Mouse (Mus musculus): Measurements from ENCODE around the gene Tmem120a. TPM values are rescaled to one million over a fixed set of nuclear protein-coding genes. Genes with fewer than 3 reads are reported as not detected.

The Tmem120a gene
- polyA plus RNA-seq, 1 experiment from 2014 or later, result 87.8 TPM

DNA sequence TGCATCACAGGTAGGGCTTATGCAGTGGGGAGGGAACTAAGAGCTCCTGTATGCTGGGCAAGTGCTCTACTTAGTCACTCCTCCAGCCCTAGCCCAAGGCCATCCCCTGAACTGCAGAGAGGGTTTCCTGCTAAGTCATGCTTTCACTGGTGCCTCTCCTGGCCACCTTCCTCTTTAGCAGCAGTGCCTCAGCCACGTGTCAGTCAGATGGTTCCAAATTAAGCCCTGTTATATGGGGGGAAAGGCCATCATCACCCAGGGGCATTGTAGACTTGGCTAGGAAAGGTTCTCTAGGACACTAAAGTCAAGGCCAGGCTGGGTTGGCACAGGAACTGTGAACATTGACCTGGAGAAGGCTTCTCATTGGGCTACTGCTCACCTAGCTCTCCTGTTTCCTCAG lies 36.4 kb downstream of the Tmem120a start:
- no peak for ATAC-seq
- Histone ChIP-seq H3K9ac (ENCODE audit: low read depth, low read length) (no peak overlapping the region), H3K4me3 (ENCODE audit: low read depth, low read length) (no peak overlapping the region), H3K4me2 (ENCODE audit: low read length) (no peak overlapping the region), H3K27ac (ENCODE audit: low read length) (no peak overlapping the region), H3K4me1 (ENCODE audit: control insufficient read depth, insufficient read depth, low read length) (no peaks in the 10 kb centered on the region), H3K9me3 (replicated peaks; ENCODE audit: control insufficient read depth, low read length, poor library complexity, severe bottlenecking) (no peaks in the 10 kb centered on the region), H3K36me3 (ENCODE audit: control insufficient read depth, insufficient read depth, low read length) (0 out of 2 replicates have a peak, but pooled peaks cover 3% of the 10 kb centered on the region), H3K27me3 (ENCODE audit: control insufficient read depth, insufficient read depth, low read depth, low read length) (no peaks in the 10 kb centered on the region)
- WGBS, result 63% methylated on average over 1 of the region's 1 CpGs

DNA sequence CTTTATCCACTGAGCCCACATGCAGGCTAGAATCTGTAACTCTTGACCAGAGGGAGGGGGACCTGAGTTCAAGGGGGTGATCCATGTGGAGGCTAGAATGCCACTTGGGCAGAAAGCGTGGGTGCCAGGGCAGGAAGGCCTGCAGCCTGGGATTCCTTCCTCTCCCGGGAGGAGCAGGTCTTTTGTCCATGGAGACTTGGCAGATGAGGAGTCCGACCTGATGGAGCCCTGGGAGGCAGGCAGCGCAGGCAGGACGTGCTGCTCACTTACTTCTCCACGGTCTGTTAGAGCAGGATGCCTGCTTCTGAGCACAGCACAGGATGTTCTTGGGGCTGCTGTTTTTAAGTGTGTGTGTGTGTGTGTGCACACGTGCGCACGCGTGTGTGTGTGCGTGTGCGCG lies 37.2 kb downstream of the Tmem120a start:
- Histone ChIP-seq H3K27me3 (ENCODE audit: control insufficient read depth, insufficient read depth, low read depth, low read length) (no peaks in the 10 kb centered on the region), H3K4me2 (ENCODE audit: low read length) (no peak overlapping the region), H3K9me3 (replicated peaks; ENCODE audit: control insufficient read depth, low read length, poor library complexity, severe bottlenecking) (no peaks in the 10 kb centered on the region), H3K4me1 (ENCODE audit: control insufficient read depth, insufficient read depth, low read length) (no peaks in the 10 kb centered on the region), H3K27ac (ENCODE audit: low read length) (no peak overlapping the region), H3K4me3 (ENCODE audit: low read depth, low read length) (no peak overlapping the region), H3K36me3 (ENCODE audit: control insufficient read depth, insufficient read depth, low read length) (0 out of 2 replicates have a peak, but pooled peaks cover 7% of the 10 kb centered on the region), H3K9ac (ENCODE audit: low read depth, low read length) (no peak overlapping the region)
- ATAC-seq, result no peak
- 94% methylated on average over 13 of the region's 13 CpGs for WGBS

DNA sequence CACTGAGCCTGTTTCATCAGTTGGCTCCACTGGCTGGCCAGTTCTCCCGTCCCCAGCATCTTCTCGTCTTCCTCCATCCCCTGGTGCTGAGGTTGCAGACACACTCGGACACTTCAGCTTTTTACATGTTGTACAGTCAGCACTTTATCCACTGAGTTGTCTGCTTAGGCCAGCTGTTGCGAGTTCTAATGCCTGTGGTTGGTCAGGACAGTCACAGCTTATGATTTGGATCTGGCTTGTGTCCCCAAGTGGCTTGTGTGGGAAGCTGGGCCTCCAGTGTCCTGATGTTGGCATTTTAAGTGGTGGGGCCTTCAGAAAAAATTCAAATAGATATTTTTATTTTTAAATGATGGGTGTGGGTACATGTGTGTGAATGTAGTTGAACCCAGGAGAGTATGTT lies 38.9 kb downstream of the Tmem120a start:
- no peak for ATAC-seq
- Histone ChIP-seq H3K27ac (ENCODE audit: low read length) (no peak overlapping the region), H3K4me3 (ENCODE audit: low read depth, low read length) (no peak overlapping the region), H3K36me3 (ENCODE audit: control insufficient read depth, insufficient read depth, low read length) (peaks cover 10% of the 10 kb centered on the region; the same call in 1 of the 2 replicates), H3K9ac (ENCODE audit: low read depth, low read length) (no peak overlapping the region), H3K27me3 (ENCODE audit: control insufficient read depth, insufficient read depth, low read depth, low read length) (no peaks in the 10 kb centered on the region), H3K4me1 (ENCODE audit: control insufficient read depth, insufficient read depth, low read length) (no peaks in the 10 kb centered on the region), H3K9me3 (replicated peaks; ENCODE audit: control insufficient read depth, low read length, poor library complexity, severe bottlenecking) (no peaks in the 10 kb centered on the region), H3K4me2 (ENCODE audit: low read length) (no peak overlapping the region)
- WGBS, result 94% methylated on average over 4 of the region's 4 CpGs

DNA sequence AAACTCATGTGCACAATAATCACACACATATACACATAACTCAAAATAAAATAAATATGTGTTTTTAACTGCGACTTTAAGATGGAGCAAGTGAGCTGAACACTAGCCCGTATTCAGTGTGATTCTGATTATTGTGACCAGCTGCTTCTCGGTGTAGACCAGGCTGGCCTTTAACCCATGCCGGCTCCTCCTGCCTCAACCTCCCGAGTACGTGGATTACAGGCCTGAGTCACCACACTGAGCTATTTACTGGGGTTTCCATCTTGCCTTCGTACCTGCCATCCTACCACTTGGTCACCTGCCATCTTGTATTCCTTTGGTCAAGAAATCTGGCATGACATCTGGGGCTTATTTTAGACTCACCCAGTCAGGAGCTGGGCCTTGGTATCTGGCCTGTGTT lies 40.8 kb downstream of the Tmem120a start:
- Histone ChIP-seq H3K27ac (ENCODE audit: low read length) (no peak overlapping the region), H3K9me3 (replicated peaks; ENCODE audit: control insufficient read depth, low read length, poor library complexity, severe bottlenecking) (no peaks in the 10 kb centered on the region), H3K4me2 (ENCODE audit: low read length) (no peak overlapping the region), H3K4me3 (ENCODE audit: low read depth, low read length) (no peak overlapping the region), H3K27me3 (ENCODE audit: control insufficient read depth, insufficient read depth, low read depth, low read length) (no peaks in the 10 kb centered on the region), H3K9ac (ENCODE audit: low read depth, low read length) (no peak overlapping the region), H3K4me1 (ENCODE audit: control insufficient read depth, insufficient read depth, low read length) (no peaks in the 10 kb centered on the region), H3K36me3 (ENCODE audit: control insufficient read depth, insufficient read depth, low read length) (peaks cover 16% of the 10 kb centered on the region; the same call in 1 of the 2 replicates)
- WGBS, result 93% methylated on average over 7 of the region's 7 CpGs
- no peak for ATAC-seq

DNA sequence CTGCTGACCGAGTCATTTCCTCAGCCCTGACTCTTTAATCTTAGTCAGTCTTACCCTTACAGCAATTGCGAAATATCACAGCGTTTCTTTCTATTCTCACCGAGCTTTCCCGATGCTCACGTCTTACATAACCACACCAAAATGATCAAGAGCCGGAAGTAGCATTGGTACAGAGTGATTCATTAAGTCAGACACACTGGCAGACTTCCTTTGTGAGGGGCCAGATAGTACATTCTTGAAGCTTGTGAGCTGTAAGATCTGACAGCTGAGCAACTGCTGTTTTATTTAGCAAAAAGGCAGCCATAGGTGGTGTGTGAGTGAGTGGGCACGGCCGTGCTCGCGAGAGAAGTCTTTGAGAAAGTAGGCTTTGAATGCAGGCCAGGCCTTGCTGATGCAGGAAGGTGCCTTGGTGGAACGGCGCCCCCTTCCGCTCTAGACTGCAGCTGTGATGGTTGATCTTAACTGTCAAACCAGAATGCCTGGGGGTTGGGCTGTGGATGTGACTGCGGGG lies 41.5 kb downstream of the Tmem120a start:
- Histone ChIP-seq H3K9me3 (replicated peaks; ENCODE audit: control insufficient read depth, low read length, poor library complexity, severe bottlenecking) (no peaks in the 10 kb centered on the region), H3K36me3 (ENCODE audit: control insufficient read depth, insufficient read depth, low read length) (peaks cover 12% of the 10 kb centered on the region; the same call in 1 of the 2 replicates), H3K9ac (ENCODE audit: low read depth, low read length) (no peak overlapping the region), H3K4me2 (ENCODE audit: low read length) (no peak overlapping the region), H3K4me3 (ENCODE audit: low read depth, low read length) (no peak overlapping the region), H3K4me1 (ENCODE audit: control insufficient read depth, insufficient read depth, low read length) (no peaks in the 10 kb centered on the region), H3K27ac (ENCODE audit: low read length) (no peak overlapping the region), H3K27me3 (ENCODE audit: control insufficient read depth, insufficient read depth, low read depth, low read length) (no peaks in the 10 kb centered on the region)
- WGBS, result 75% methylated on average over 15 of the region's 15 CpGs
- ATAC-seq, result no peak

DNA sequence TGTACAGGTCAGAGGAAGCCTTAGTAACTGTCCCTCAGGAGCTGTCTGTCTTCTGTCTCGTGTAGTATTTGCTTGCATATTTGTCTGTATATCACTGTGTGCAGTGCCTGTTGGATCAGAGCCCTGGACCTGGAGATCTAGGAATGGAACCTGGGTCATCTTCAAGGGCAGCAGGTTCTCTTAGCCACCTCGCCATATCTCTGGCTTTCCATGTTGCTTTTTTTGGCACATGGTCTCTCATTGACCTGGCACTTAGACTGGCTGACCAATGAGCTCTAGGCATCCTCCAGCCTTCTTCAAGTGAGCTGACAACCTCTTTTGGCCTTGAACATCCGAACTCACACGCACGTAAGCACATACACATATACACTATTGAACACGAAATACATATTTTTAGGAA lies 42.1 kb downstream of the Tmem120a start:
- Histone ChIP-seq H3K4me3 (ENCODE audit: low read depth, low read length) (no peak overlapping the region), H3K9ac (ENCODE audit: low read depth, low read length) (no peak overlapping the region), H3K27ac (ENCODE audit: low read length) (no peak overlapping the region), H3K4me2 (ENCODE audit: low read length) (no peak overlapping the region), H3K9me3 (replicated peaks; ENCODE audit: control insufficient read depth, low read length, poor library complexity, severe bottlenecking) (no peaks in the 10 kb centered on the region), H3K27me3 (ENCODE audit: control insufficient read depth, insufficient read depth, low read depth, low read length) (no peaks in the 10 kb centered on the region), H3K36me3 (ENCODE audit: control insufficient read depth, insufficient read depth, low read length) (peaks cover 12% of the 10 kb centered on the region; the same call in 1 of the 2 replicates), H3K4me1 (ENCODE audit: control insufficient read depth, insufficient read depth, low read length) (no peaks in the 10 kb centered on the region)
- 91% methylated on average over 6 of the region's 6 CpGs for WGBS
- no peak for ATAC-seq

DNA sequence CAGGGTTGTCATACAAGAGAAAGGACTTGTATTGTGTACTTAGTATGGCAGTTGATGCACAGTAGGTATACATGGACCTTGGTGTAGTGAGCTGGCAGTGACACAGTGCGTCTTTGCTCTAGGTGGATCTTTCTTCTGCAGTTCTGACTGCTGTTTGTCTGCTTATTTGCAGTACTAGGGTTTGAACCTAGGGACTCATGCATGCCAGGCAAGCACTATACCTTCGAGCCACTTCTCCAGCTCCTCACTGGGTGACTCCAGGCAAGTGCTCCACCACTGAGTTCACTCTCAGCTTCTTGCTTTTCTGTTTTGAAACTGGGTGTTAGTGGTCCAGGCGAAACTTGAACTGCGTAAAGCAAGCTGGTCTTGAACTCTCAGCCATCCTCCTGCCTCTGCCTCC lies 42.6 kb downstream of the Tmem120a start:
- H3K4me3 ChIP-seq (ENCODE audit: low read depth, low read length), result no peak overlapping the region
- no peak overlapping the region for H3K4me2 ChIP-seq (ENCODE audit: low read length)
- 98% methylated on average over 4 of the region's 4 CpGs for WGBS

DNA sequence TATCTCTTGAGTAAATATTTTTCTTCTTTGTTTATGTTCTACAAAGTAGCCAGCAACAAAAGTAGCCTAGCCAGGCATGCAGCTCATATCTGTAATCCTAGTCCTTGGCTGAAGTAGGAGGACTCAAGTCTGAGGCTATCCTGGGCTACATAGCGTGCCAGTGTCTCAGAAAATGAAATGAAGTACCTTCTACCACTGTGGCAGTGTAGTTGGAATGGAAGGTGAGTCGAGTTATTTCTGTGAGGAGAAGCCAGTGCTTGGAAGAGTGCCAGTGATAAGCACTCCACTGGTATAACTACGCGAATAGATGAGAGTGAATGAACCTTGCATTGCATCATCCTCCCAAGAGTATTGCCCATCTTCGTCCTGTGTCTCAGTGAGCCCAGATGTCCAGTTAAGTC lies 46.5 kb downstream of the Tmem120a start:
- WGBS, result 86% methylated on average over 5 of the region's 5 CpGs
- Histone ChIP-seq H3K27ac (ENCODE audit: low read length) (no peak overlapping the region), H3K27me3 (ENCODE audit: control insufficient read depth, insufficient read depth, low read depth, low read length) (no peaks in the 10 kb centered on the region), H3K9ac (ENCODE audit: low read depth, low read length) (no peak overlapping the region), H3K9me3 (replicated peaks; ENCODE audit: control insufficient read depth, low read length, poor library complexity, severe bottlenecking) (no peaks in the 10 kb centered on the region), H3K36me3 (ENCODE audit: control insufficient read depth, insufficient read depth, low read length) (peaks cover 12% of the 10 kb centered on the region; the same call in 1 of the 2 replicates), H3K4me3 (ENCODE audit: low read depth, low read length) (no peak overlapping the region), H3K4me2 (ENCODE audit: low read length) (no peak overlapping the region), H3K4me1 (ENCODE audit: control insufficient read depth, insufficient read depth, low read length) (0 out of 2 replicates have a peak, but pooled peaks cover 2% of the 10 kb centered on the region)
- no peak for ATAC-seq

More for the DNA sequence above, 42.6 kb downstream of the Tmem120a start:
- no peak for ATAC-seq
- H3K27me3 ChIP-seq (ENCODE audit: control insufficient read depth, insufficient read depth, low read depth, low read length), result no peaks in the 10 kb centered on the region
- H3K4me1 ChIP-seq (ENCODE audit: control insufficient read depth, insufficient read depth, low read length), result no peaks in the 10 kb centered on the region
- no peaks in the 10 kb centered on the region for H3K9me3 ChIP-seq (replicated peaks; ENCODE audit: control insufficient read depth, low read length, poor library complexity, severe bottlenecking)
- no peak overlapping the region for H3K27ac ChIP-seq (ENCODE audit: low read length)
- H3K36me3 ChIP-seq (ENCODE audit: control insufficient read depth, insufficient read depth, low read length), result peaks cover 12% of the 10 kb centered on the region; the same call in 1 of the 2 replicates
- no peak overlapping the region for H3K9ac ChIP-seq (ENCODE audit: low read depth, low read length)

DNA sequence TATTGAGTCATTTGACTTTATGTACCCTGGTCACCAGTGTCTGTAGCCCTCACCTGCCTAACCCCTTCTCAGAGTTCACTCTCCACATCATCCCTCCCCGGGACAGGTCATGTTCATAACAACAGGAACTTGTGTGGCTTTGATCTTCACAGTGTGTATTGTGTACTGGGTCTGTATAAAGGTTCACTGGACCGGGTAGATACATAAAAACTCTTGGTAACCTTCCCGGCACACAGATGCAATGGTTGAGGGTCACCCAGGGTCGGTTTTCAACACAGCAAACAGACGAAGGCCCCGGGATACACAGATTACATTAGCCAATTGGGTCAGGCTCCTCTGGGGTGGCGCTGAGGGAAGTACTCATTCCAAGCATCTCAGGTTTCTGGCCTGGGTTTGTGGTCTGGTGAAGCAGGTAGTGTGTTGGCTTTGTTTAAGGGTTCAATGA lies 48.9 kb downstream of the Tmem120a start:
- Histone ChIP-seq H3K9ac (ENCODE audit: low read depth, low read length) (no peak overlapping the region), H3K36me3 (ENCODE audit: control insufficient read depth, insufficient read depth, low read length) (peaks cover 5% of the 10 kb centered on the region; the same call in 1 of the 2 replicates), H3K27me3 (ENCODE audit: control insufficient read depth, insufficient read depth, low read depth, low read length) (no peaks in the 10 kb centered on the region), H3K4me2 (ENCODE audit: low read length) (no peak overlapping the region), H3K9me3 (replicated peaks; ENCODE audit: control insufficient read depth, low read length, poor library complexity, severe bottlenecking) (no peaks in the 10 kb centered on the region), H3K4me1 (ENCODE audit: control insufficient read depth, insufficient read depth, low read length) (peaks cover 14% of the 10 kb centered on the region), H3K4me3 (ENCODE audit: low read depth, low read length) (no peak overlapping the region), H3K27ac (ENCODE audit: low read length) (no peak overlapping the region)
- ATAC-seq, result no peak
- 71% methylated on average over 7 of the region's 7 CpGs for WGBS

All from midbrain, embryonic 16.5 days (tissue).